Mouse (Mus musculus): ENCODE measurements at regions not wholly inside any gene's neighbourhood (a gene's known extent, or its start where the extent isn't known, plus 50 kb on each side); places are given as distances from the start of the nearest gene placed in this dataset.

GRCm38 (mm10) chr3:134105112-134105511 is 131.2 kb upstream of the Cxxc4 start:
- TF ChIP-seq MAFK (IDR thresholded peaks at IDR 0.05; ENCODE audit: insufficient read depth, low read depth, low read length) (no peak), ZNF384 (IDR thresholded peaks at IDR 0.05; ENCODE audit: low read depth, low read length) (no peak)

All from ES-E14 (cell line).